Mouse (Mus musculus) NIH3T3 (cell line): ENCODE data around the gene Tk1.

ENCODE experiments used
- DNase-seq: peaks from one replicate; pipeline ENCODE4 v3.0.0-alpha.2; 2012; ENCODE audit warnings: low read depth

The Tk1 gene

DNA sequence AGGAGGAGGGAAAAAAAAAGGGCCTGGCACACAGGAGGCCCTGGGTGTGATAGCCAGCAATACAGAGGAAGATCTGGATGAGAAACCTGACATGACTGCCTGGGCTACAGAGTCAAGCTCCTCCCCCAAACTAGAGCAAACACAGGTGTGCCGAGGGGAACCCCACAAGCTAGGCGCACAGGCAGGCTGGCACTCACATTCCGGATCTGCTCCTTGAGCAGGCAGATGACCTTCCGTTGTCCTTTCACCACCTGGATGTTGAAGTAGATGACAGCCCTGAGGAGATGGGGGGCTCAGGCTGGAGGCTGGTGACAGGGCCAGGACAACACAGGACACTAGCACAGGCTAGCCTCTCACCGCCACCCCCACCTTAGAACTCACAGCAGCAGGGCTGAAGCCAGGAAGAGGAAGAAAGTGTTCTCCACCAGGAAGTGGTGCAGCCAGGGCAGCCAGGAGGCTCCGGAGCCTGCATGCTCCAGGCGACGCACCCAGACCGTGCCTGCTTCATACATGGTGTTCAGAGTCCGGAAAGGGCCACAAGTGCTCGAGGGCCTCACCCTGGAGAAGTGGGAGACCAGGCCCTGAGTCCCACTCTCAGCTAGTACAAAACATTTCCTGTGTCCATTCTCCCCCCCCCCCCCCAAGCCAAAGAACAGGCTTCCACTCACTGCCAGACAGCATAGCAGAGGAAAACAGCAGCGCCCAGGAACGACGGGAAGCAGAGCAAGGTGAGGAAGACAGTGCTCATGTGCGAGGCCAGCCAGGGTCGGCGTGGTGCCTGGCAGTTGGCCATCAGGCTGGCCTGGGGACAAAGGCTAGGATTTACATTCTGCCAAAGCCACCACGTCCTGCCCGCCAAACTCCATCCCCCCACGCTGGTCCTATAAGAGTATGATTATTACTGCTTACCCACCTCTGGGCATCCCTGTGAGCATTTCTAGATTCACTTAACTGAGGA is 56.9 kb downstream of the Tk1 start:
- no peak for DNase-seq

DNA sequence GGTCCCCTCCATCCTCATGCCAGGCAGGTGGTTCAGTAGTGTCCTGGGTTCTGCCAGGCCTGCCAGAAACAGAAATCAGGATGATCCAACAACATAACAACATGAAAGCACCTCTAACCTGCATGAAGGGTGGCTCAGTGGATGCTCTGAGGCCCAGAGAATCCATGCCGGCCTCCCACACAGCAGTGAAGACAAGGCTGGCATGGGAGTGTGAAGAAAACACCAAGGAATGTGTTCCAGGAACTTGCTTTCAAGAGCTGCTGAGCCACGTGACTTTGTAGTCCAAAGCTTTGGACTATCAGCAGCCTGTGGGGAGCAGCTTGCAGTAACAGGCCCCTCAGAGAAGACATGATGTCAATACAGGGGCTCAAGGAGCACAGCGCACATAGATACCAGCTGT is 59.6 kb downstream of the Tk1 start:
- DNase-seq: no peak
